Comparison of ENCODE assay signal across 27 mouse cellular contexts in the genomic region with DNA sequence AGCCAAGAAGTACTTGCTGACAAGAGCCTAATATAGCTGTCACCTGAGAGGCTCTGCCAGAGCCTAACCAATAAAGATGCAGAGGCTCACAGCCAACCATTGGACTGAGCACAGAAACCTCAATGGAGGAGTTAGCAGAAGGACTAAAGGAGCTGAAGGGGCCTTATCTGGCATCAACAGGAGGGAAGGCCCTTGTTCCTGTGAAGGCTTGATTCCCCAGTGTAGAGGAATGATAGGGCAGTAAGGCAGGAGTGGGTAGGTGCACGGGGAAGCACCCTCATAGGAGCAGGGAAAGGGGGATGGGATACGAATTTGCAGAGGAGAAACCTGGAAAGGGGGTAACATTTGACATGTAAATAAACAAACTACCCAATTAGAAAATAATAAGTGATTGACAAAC. TPM values are rescaled to one million over a fixed set of nuclear protein-coding genes. Genes with fewer than 3 reads are reported as not detected.
DNase-seq lines count a peak whose midpoint lies in the region; ATAC-seq and TF ChIP-seq lines count a peak whose summit lies in the region.
"Had no signal": no experiment of that assay in that cellular context is flagged by ENCODE, and none has a peak within 500 bp of the region (broad histone marks: within the 10 kb centered on the region; RNA-seq: fewer than 3 reads in every experiment).

No protein-coding gene starts in this region.

- H3K9me3 ChIP-seq in heart, embryonic 11.5 days (replicated peaks; ENCODE audit: control insufficient read depth, low read length) = no peaks in the 10 kb centered on the region
- no peaks in the 10 kb centered on the region for H3K9me3 ChIP-seq in liver, embryonic 14.5 days (ENCODE audit: control insufficient read depth, low read length)
- H3K9me3 ChIP-seq: embryonic facial prominence, embryonic 15.5 days; forebrain, embryonic 15.5 days; heart, embryonic 15.5 days; hindbrain, embryonic 15.5 days had no signal

- no peak for TF ChIP-seq CTCF in liver, embryonic 14.5 days (IDR thresholded peaks at IDR 0.05; ENCODE audit: low read depth)
- TF ChIP-seq CTCF in heart, adult 2 months (IDR thresholded peaks at IDR 0.05) = no peak

- no peak for TF ChIP-seq POLR2A in heart, adult 2 months (IDR thresholded peaks at IDR 0.05; ENCODE audit: insufficient read depth, low read depth, low read length)

- intact Hi-C loops in heart, postnatal 14 days (cut with DNase I) = no loop called here
- intact Hi-C loops in heart, adult 2 months (cut with DNase I) = no loop called here

- ATAC-seq in heart, embryonic 11.5 days (replicated peaks; ENCODE audit: insufficient number of reproducible peaks, low FRiP score, low TSS enrichment) = peak; percentile 57; the same call in 1 of the 2 replicates
- ATAC-seq in liver, embryonic 14.5 days (ENCODE audit: insufficient read depth) = peak; percentile 97
- 0 out of 2 replicates have a peak, but pooled peaks have one; percentile 29 for ATAC-seq in megakaryocyte progenitor cell, adult 5-6 weeks (replicated peaks; ENCODE audit: poor library complexity)
- ATAC-seq: activated CD4-positive, CD25-positive, alpha-beta regulatory T cell, adult 4 months; forebrain, embryonic 15.5 days; Patski had no signal

- no peak overlapping the region for H3K27ac ChIP-seq in heart, embryonic 11.5 days (ENCODE audit: low read depth, low read length)
- no peak overlapping the region for H3K27ac ChIP-seq in liver, embryonic 14.5 days
- no peak overlapping the region for H3K27ac ChIP-seq in heart, adult 2 months
- H3K27ac ChIP-seq: embryonic facial prominence, embryonic 15.5 days; forebrain, embryonic 15.5 days; heart, embryonic 15.5 days; hindbrain, embryonic 15.5 days had no signal

- peak; percentile 87 for TF ChIP-seq EP300 in liver, embryonic 14.5 days (IDR thresholded peaks at IDR 0.05; ENCODE audit: low read depth)
- no peak for TF ChIP-seq EP300 in heart, adult 2 months (IDR thresholded peaks at IDR 0.05; ENCODE audit: insufficient read depth, low read depth, low read length)

- H3K36me3 ChIP-seq in heart, embryonic 11.5 days (ENCODE audit: control insufficient read depth, insufficient read depth, low read length) = no peaks in the 10 kb centered on the region
- 0 out of 2 replicates have a peak, but pooled peaks cover 2% of the 10 kb centered on the region for H3K36me3 ChIP-seq in liver, embryonic 14.5 days (replicated peaks; ENCODE audit: control insufficient read depth, insufficient read depth, low read depth)
- H3K36me3 ChIP-seq in heart, adult 2 months (ENCODE audit: control insufficient read depth, insufficient read depth, low read length) = no peaks in the 10 kb centered on the region
- H3K36me3 ChIP-seq: heart, embryonic 15.5 days had no signal

- no peaks in the 10 kb centered on the region for H3K27me3 ChIP-seq in heart, embryonic 11.5 days (ENCODE audit: control insufficient read depth, insufficient read depth, low read length)
- H3K27me3 ChIP-seq in liver, embryonic 14.5 days (ENCODE audit: control insufficient read depth, insufficient read depth, low read length) = no peaks in the 10 kb centered on the region
- H3K27me3 ChIP-seq in heart, adult 2 months (ENCODE audit: control insufficient read depth, insufficient read depth, low read length) = no peaks in the 10 kb centered on the region
- H3K27me3 ChIP-seq: CH12.LX; embryonic facial prominence, embryonic 15.5 days; forebrain, embryonic 15.5 days; heart, embryonic 15.5 days; hindbrain, embryonic 15.5 days; Patski had no signal

- no peaks in the 10 kb centered on the region for H3K4me1 ChIP-seq in heart, embryonic 11.5 days (ENCODE audit: control insufficient read depth, insufficient read depth, low read length)
- H3K4me1 ChIP-seq in liver, embryonic 14.5 days (replicated peaks; ENCODE audit: control insufficient read depth in 2 of 2, insufficient read depth in 2 of 2, low read length in 1 of 2) = peaks cover 8 to 12% of the 10 kb centered on the region in 2 experiments
- H3K4me1 ChIP-seq in heart, adult 2 months (ENCODE audit: control insufficient read depth, insufficient read depth, low read length) = no peaks in the 10 kb centered on the region
- H3K4me1 ChIP-seq: embryonic facial prominence, embryonic 15.5 days; forebrain, embryonic 15.5 days; heart, embryonic 15.5 days; hindbrain, embryonic 15.5 days had no signal

- no peak overlapping the region for H3K4me3 ChIP-seq in heart, embryonic 11.5 days (ENCODE audit: low read depth, low read length)
- no peak overlapping the region for H3K4me3 ChIP-seq in liver, embryonic 14.5 days (ENCODE audit: insufficient read depth in 1 of 2, low read depth in 2 of 2, low read length in 2 of 2)
- no peak overlapping the region for H3K4me3 ChIP-seq in heart, adult 2 months
- H3K4me3 ChIP-seq: embryonic facial prominence, embryonic 15.5 days; erythroblast, embryonic 14.5 days; forebrain, embryonic 15.5 days; heart, embryonic 15.5 days; hindbrain, embryonic 15.5 days had no signal

- no peaks in the 10 kb centered on the region for H3K79me2 ChIP-seq in heart, adult 2 months (replicated peaks; ENCODE audit: control insufficient read depth, insufficient read depth, low read length)

- no peak overlapping the region for H3K4me2 ChIP-seq in heart, embryonic 11.5 days
- H3K4me2 ChIP-seq in liver, embryonic 14.5 days (ENCODE audit: low read depth) = peak overlapping the region; percentile 36
- H3K4me2 ChIP-seq: embryonic facial prominence, embryonic 15.5 days; forebrain, embryonic 15.5 days; heart, embryonic 15.5 days; hindbrain, embryonic 15.5 days had no signal

- no peak overlapping the region for H3K9ac ChIP-seq in heart, embryonic 11.5 days (ENCODE audit: low read depth, low read length)
- no peak overlapping the region; the same call in 1 of the 2 replicates for H3K9ac ChIP-seq in liver, embryonic 14.5 days (replicated peaks)
- no peak overlapping the region for H3K9ac ChIP-seq in heart, adult 2 months (ENCODE audit: low read depth, low read length)
- H3K9ac ChIP-seq: embryonic facial prominence, embryonic 15.5 days; forebrain, embryonic 15.5 days; heart, embryonic 15.5 days; hindbrain, embryonic 15.5 days had no signal

- DNase-seq in heart, postnatal 14 days = no peak
- peak in 1 of 3 experiments; percentile 56 for DNase-seq in liver, embryonic 14.5 days (ENCODE audit: low read depth in 3 of 3, low spot score in 3 of 3)
- DNase-seq in gastrocnemius, postnatal 4 days (ENCODE audit: low spot score in 2 of 2) = no peak
- no peak for DNase-seq in heart, adult 2 months
- DNase-seq in heart, adult 9 months (ENCODE audit: low spot score in 2 of 2) = no peak
- DNase-seq: adrenal gland, postnatal 14 days; cerebellum, adult 18-20 months; cerebellum, postnatal 10 days; embryo, embryonic 11 days; gastrocnemius, postnatal 10 days had no signal

- WGBS in heart, embryonic 11.5 days (ENCODE audit: insufficient replicate concordance) = 74% methylated on average over 2 of the region's 2 CpGs
- WGBS in liver, embryonic 14.5 days (ENCODE audit: insufficient replicate concordance) = 17% methylated on average over 2 of the region's 2 CpGs
- 70% methylated on average over 2 of the region's 2 CpGs for WGBS in heart, adult 2 months

RNA-seq across cellular contexts. Expression of a gene that starts 36.1 kb away (rescaled TPM):
- not detected in 2 replicates for polyA plus RNA-seq in heart, embryonic 11.5 days (2014; fragmentation: Nextera tagmentation; extraction: Ambion mirVana)
- total RNA-seq in heart, postnatal 14 days (2021) = not detected
- not detected in 2 replicates for polyA plus RNA-seq in liver, embryonic 14.5 days (2012; rRNA removed)
- not detected in 2 replicates for polyA plus RNA-seq in liver, embryonic 14.5 days (2014; fragmentation: Nextera tagmentation; extraction: Ambion mirVana)
- not detected in 2 replicates for total RNA-seq in megakaryocyte progenitor cell, adult 5-6 weeks (2015)
- not detected in 2 replicates for total RNA-seq in megakaryocyte progenitor cell, adult 5-6 weeks (2017)
- total RNA-seq in gastrocnemius, postnatal 4 days (2021) = not detected
- not detected for total RNA-seq in heart, adult 2 months (2021)
- not detected in 2 replicates for polyA plus RNA-seq in heart, adult 2 months (2012; rRNA removed)
- total RNA-seq: adrenal gland, adult 18-20 months; adrenal gland, postnatal 14 days; CH12.LX; gastrocnemius, postnatal 10 days; heart, adult 8-10 months; heart, postnatal 25 days had no signal
- polyA plus RNA-seq: activated CD4-positive, CD25-positive, alpha-beta regulatory T cell, adult 4 months; embryonic facial prominence, embryonic 11.5 days; embryonic facial prominence, embryonic 15.5 days; erythroblast, embryonic 14.5 days; forebrain, embryonic 11.5 days; forebrain, embryonic 15.5 days; gonadal fat pad, adult 2 months; heart, embryonic 15.5 days; hindbrain, embryonic 11.5 days; hindbrain, embryonic 15.5 days; Patski had no signal

RNA-seq across cellular contexts. Expression of a gene that starts 51.3 kb away (rescaled TPM):
- polyA plus RNA-seq in heart, embryonic 11.5 days (2014; fragmentation: Nextera tagmentation; extraction: Ambion mirVana) = 4.4 and 6.2 TPM in 2 replicates
- 1 to 10 TPM; 3.3 to 3.8 TPM for total RNA-seq in heart, postnatal 14 days (2021)
- 4.9 and 8.4 TPM in 2 replicates for polyA plus RNA-seq in liver, embryonic 14.5 days (2012; rRNA removed)
- polyA plus RNA-seq in liver, embryonic 14.5 days (2014; fragmentation: Nextera tagmentation; extraction: Ambion mirVana) = 2.9 and 3.7 TPM in 2 replicates
- 16.5 and 30.6 TPM in 2 replicates for total RNA-seq in megakaryocyte progenitor cell, adult 5-6 weeks (2015)
- total RNA-seq in megakaryocyte progenitor cell, adult 5-6 weeks (2017) = 29.8 and 38.3 TPM in 2 replicates
- 1 to 10 TPM; 4.6 to 5.6 TPM for total RNA-seq in gastrocnemius, postnatal 4 days (2021)
- total RNA-seq in heart, adult 2 months (2021) = 1 to 10 TPM; 2.3 to 2.8 TPM
- polyA plus RNA-seq in heart, adult 2 months (2012; rRNA removed) = 1.5 and 3.5 TPM in 2 replicates

Comparison
In these comparisons a context has a peak if more than half of its experiments do, and no peak if none do; other contexts are left out.
1. ATAC-seq: peak in every context shown above with its lines; median percentile 97 in liver, embryonic 14.5 days; 57 in heart, embryonic 11.5 days; 29 in megakaryocyte progenitor cell, adult 5-6 weeks.